Mouse (Mus musculus) lung, embryonic 15.5 days (tissue): ENCODE measurements around the gene Snrpd3. TPM values are rescaled to one million over a fixed set of nuclear protein-coding genes. Genes with fewer than 3 reads are reported as not detected.
"Not testable (repeated sequence)": the region's sequence is repeated elsewhere in the genome, so short reads cannot be mapped to it uniquely, and the experiment has no call there.

Experiments
- ATAC-seq: fragments of 200-750 bp; cut with Nextera tagmentation; 2 replicates; pipeline ENCODE4 v1.8.0; 2017; ENCODE audit warnings: moderate number of reproducible peaks, borderline replicate concordance; ENCODE audit not compliant: low FRiP score, low TSS enrichment; ENCODE audit errors: extremely low read depth
- H3K27ac ChIP-seq: fragments of 300-500 bp; sonication (generic); 2 replicates; pipeline ENCODE4 v1.5.1; 2015; ENCODE audit warnings: moderate library complexity, mild to moderate bottlenecking, inconsistent platforms
- H3K27me3 ChIP-seq: fragments of 300-500 bp; sonication (generic); 2 replicates; pipeline ENCODE4 v1.6.1; 2015; ENCODE audit warnings: inconsistent platforms
- H3K36me3 ChIP-seq: fragments of 300-500 bp; sonication (generic); 2 replicates; pipeline ENCODE4 v1.6.1; 2015; ENCODE audit warnings: inconsistent platforms
- H3K4me1 ChIP-seq: fragments of 300-500 bp; sonication (generic); 2 replicates; pipeline ENCODE4 v1.6.1; 2015; ENCODE audit warnings: inconsistent platforms
- H3K4me2 ChIP-seq: fragments of 300-500 bp; sonication (generic); 2 replicates; pipeline ENCODE4 v1.6.1; 2015; ENCODE audit warnings: inconsistent platforms, mild to moderate bottlenecking, moderate library complexity
- H3K4me3 ChIP-seq: fragments of 300-500 bp; sonication (generic); 2 replicates; pipeline ENCODE4 v1.5.1; 2015; ENCODE audit warnings: mild to moderate bottlenecking, inconsistent platforms
- H3K9ac ChIP-seq: fragments of 300-500 bp; sonication (generic); 2 replicates; pipeline ENCODE4 v1.6.1; 2015; ENCODE audit warnings: inconsistent platforms
- H3K9me3 ChIP-seq: fragments of 300-500 bp; sonication (generic); 2 replicates; pipeline ENCODE4 v1.6.1; 2016; ENCODE audit warnings: inconsistent platforms
- WGBS: fragments of 180-500 bp; shearing (Covaris S2); methylation state at CpG from one replicate; pipeline ENCODE4 v1.1.7; 2015; 5-methylcytosine and 5-hydroxymethylcytosine counted together
- polyA plus RNA-seq: library from polyadenylated mRNA; unstranded; fragments of >200 nt; fragmentation: Nextera tagmentation; extraction: Ambion mirVana; gene quantifications from 2 replicates; pipeline ENCODE4 v1.2.1, GENCODE M21; 2015

Gene Snrpd3
- 142 and 158 TPM in 2 replicates for polyA plus RNA-seq

DNA sequence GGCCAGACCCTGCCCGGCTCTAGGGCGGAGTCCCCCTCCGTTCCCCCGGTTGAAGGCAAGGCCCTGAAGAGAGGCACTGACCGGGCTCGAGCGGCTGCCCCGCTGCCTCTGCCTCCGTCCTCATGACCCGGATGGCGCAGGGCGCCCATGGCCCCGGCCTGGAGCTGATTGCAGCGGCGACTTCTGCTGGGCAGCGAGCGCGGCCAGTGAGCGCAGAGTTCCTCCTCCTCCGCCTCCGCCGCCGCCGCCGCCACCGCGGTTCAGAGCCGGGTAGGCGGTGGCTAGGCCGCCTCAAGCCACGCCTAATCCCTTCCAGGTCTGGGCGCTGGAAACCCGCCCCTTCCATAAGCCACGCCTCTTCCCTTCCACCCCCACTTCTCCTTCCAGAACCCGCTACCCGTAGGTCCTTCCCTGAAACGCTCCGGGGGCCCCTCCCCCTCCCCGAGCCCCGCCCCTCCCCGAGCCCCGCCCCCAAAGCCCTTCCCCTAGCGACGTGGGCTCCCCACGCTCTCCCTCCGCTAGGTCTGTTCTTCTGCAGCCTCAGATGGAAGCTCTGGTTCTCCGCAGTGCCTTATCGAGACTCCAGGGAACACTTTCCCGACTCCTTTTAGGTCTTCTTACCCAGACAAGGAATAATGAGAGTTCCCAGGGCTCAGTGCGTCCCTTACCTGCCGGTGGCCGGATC, at the start of gene Snrpd3:
TSS of gene Snrpd3 (plus strand) at position 479 of the 685 bp plus-strand sequence.
- 1% methylated on average over 47 of the region's 52 CpGs for WGBS
- ATAC-seq = peak; percentile 95
- H3K27me3 ChIP-seq = no peaks in the 10 kb centered on the region
- H3K4me2 ChIP-seq = peak within 1 kb of the TSS; percentile 78
- H3K9me3 ChIP-seq = no peaks in the 10 kb centered on the region
- peak within 1 kb of the TSS; percentile 72 for H3K4me3 ChIP-seq
- peak within 1 kb of the TSS; percentile 99 for H3K27ac ChIP-seq
- H3K4me1 ChIP-seq = peaks cover 41% of the 10 kb centered on the region
- H3K9ac ChIP-seq = peak within 1 kb of the TSS; percentile 90
- H3K36me3 ChIP-seq = peaks cover 27% of the 10 kb centered on the region

- H3K9ac ChIP-seq = no peak overlapping the region
- ATAC-seq = no peak
- H3K36me3 ChIP-seq = no peaks in the 10 kb centered on the region
- H3K4me3 ChIP-seq = no peak overlapping the region
- 73% methylated on average over 8 of the region's 8 CpGs for WGBS
- H3K27me3 ChIP-seq = no peaks in the 10 kb centered on the region
- H3K4me1 ChIP-seq = 0 out of 2 replicates have a peak, but pooled peaks cover 7% of the 10 kb centered on the region
- H3K4me2 ChIP-seq = no peak overlapping the region
- no peak overlapping the region for H3K27ac ChIP-seq
- H3K9me3 ChIP-seq = no peaks in the 10 kb centered on the region
Measured at GRCm38 (mm10) chr10:75473411-75473810, 43.9 kb upstream of the Snrpd3 start.

GRCm38 (mm10) chr10:75474571-75474970, 42.8 kb upstream of the Snrpd3 start:
- H3K4me3 ChIP-seq = no peak overlapping the region
- H3K36me3 ChIP-seq = no peaks in the 10 kb centered on the region
- H3K9ac ChIP-seq = no peak overlapping the region
- no peaks in the 10 kb centered on the region for H3K27me3 ChIP-seq
- no peak overlapping the region for H3K4me2 ChIP-seq
- 0 out of 2 replicates have a peak overlapping the region, but pooled peaks have one; percentile 8 for H3K27ac ChIP-seq
- H3K4me1 ChIP-seq = 0 out of 2 replicates have a peak, but pooled peaks cover 7% of the 10 kb centered on the region
- no peak for ATAC-seq
- H3K9me3 ChIP-seq = no peaks in the 10 kb centered on the region
- 21% methylated on average over 5 of the region's 5 CpGs for WGBS

DNA sequence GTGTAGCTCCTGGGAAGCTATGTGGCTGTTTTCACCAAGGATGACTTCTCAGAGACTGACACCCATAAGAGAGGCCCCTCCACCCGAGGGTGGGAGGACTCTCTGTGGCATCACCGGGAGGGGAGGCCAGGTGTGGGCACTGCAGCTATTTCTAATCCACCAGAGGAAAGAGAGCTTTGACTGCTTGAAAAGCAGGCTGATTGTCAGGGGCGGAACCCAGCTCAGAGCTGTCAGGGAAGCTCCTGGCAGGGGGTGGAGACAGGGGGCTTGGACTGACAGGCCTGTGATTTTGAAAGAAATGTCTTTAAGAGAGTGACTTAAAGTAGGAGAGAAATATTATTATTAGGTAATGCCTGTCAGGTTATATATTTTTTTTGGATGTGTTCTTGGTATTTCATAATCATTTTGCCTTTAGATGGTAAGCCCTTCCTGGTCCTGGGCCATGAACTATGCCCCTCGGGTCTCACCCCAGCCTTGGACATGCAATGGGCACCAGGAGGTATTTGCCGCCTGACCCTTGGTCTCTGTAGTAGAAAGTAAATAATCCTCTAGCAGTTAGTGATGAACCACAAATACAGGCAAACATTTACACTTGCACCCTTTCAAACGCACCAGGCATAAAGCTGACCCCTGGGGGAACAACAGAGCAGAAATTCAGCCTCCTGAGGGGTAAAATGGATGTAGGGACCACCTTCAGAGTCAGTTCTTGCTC, 42.1 kb upstream of the Snrpd3 start:
- H3K9me3 ChIP-seq, H3K4me3 ChIP-seq, H3K36me3 ChIP-seq, ATAC-seq, H3K27me3 ChIP-seq, H3K4me2 ChIP-seq, H3K9ac ChIP-seq, H3K4me1 ChIP-seq: not testable (repeated sequence)
- 0 out of 2 replicates have a peak overlapping the region, but pooled peaks have one; percentile 8 for H3K27ac ChIP-seq
- 38% methylated on average over 5 of the region's 6 CpGs for WGBS

- 45% methylated on average over 9 of the region's 9 CpGs for WGBS
- Histone ChIP-seq H3K4me3 (no peak overlapping the region), H3K4me1 (0 out of 2 replicates have a peak, but pooled peaks cover 7% of the 10 kb centered on the region), H3K9ac (no peak overlapping the region), H3K27ac (no peak overlapping the region), H3K36me3 (no peaks in the 10 kb centered on the region), H3K9me3 (no peaks in the 10 kb centered on the region), H3K27me3 (no peaks in the 10 kb centered on the region), H3K4me2 (no peak overlapping the region)
- 0 out of 2 replicates have a peak, but pooled peaks have one; percentile 23 for ATAC-seq
Measured at GRCm38 (mm10) chr10:75477034-75477433, 40.3 kb upstream of the Snrpd3 start.

DNA sequence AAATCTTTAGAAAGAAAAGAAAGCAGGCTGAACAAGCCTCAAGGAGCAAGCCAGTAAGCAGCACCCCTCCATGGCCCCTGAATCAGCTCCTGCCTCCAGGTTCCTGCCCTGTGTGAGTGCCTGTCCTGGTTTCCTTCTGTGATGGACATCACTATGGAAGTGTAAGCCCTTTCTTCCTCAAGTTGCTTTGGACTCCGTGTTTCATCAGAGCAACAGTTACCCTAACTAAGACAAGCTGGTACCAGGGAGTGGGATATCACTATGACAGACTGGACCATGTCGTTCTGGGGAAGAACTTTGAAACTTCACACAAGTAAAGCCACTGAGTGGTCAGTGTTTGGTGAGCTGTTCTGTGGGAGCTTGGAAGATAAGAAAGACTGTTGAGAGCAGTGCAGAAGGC, 37.4 kb upstream of the Snrpd3 start:
- no peak overlapping the region for H3K4me2 ChIP-seq
- H3K9me3 ChIP-seq = no peaks in the 10 kb centered on the region
- no peak overlapping the region for H3K27ac ChIP-seq
- 0 out of 2 replicates have a peak, but pooled peaks cover 5% of the 10 kb centered on the region for H3K4me1 ChIP-seq
- H3K27me3 ChIP-seq = no peaks in the 10 kb centered on the region
- H3K4me3 ChIP-seq = no peak overlapping the region
- ATAC-seq = no peak
- H3K9ac ChIP-seq = no peak overlapping the region
- no peaks in the 10 kb centered on the region for H3K36me3 ChIP-seq
- WGBS = 70% methylated on average over 2 of the region's 2 CpGs

DNA sequence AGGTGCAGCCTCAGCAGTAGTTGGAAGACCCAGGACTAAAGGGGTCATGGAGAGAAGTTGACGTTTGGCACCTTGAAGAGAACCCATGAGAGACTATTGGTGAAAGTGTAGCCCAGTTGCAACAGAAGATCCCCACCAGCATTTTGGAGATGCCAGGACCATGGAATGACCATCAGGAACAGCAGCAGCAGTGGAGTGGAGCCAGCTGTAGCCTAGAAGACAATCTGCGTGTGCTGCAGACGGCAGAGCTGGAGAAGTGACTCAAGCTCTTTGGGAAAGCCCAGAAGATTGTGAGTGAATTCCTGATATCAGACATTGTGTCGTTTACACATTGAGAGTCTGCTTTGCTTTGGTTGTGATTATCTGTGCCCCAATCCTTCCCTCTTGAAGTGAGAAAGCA, 35.6 kb upstream of the Snrpd3 start:
- 71% methylated on average over 4 of the region's 4 CpGs for WGBS
- H3K4me1 ChIP-seq = peaks cover 4% of the 10 kb centered on the region; the same call in 1 of the 2 replicates
- H3K4me2 ChIP-seq = no peak overlapping the region
- no peaks in the 10 kb centered on the region for H3K36me3 ChIP-seq
- no peak for ATAC-seq
- H3K27ac ChIP-seq = no peak overlapping the region
- H3K4me3 ChIP-seq = no peak overlapping the region
- H3K9me3 ChIP-seq = no peaks in the 10 kb centered on the region
- H3K27me3 ChIP-seq = no peaks in the 10 kb centered on the region
- H3K9ac ChIP-seq = no peak overlapping the region

DNA sequence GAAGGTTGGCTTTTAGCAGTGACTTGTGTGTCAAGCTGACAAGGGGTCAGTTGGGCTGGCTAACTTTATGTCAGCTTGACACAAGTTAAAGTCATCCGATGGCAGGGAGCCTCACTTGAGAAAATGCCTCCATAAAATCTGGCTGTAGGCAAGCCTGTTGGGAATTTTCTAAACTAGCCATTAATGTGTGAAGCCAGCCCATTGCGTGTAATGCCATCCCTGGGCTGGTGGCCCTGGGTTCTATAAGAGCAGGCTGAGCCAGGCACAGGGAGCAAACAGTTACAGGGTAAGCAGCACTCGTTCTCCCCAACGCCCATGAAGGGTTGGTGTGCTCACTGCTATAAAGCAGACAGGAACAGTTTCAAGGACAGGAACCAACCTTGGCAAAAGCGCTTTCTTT, 35.1 kb upstream of the Snrpd3 start:
- WGBS = 69% methylated on average over 5 of the region's 5 CpGs
- Histone ChIP-seq H3K4me1 (peaks cover 4% of the 10 kb centered on the region; the same call in 1 of the 2 replicates), H3K36me3 (no peaks in the 10 kb centered on the region), H3K9me3 (no peaks in the 10 kb centered on the region), H3K4me3 (no peak overlapping the region), H3K27ac (no peak overlapping the region), H3K27me3 (no peaks in the 10 kb centered on the region), H3K9ac (no peak overlapping the region), H3K4me2 (no peak overlapping the region)
- ATAC-seq = no peak

GRCm38 (mm10) chr10:75482919-75483483, 34.4 kb upstream of the Snrpd3 start:
- H3K4me2 ChIP-seq = no peak overlapping the region
- no peaks in the 10 kb centered on the region for H3K36me3 ChIP-seq
- no peak for ATAC-seq
- H3K4me3 ChIP-seq = no peak overlapping the region
- WGBS = 83% methylated on average over 11 of the region's 11 CpGs
- no peak overlapping the region for H3K9ac ChIP-seq
- H3K27me3 ChIP-seq = no peaks in the 10 kb centered on the region
- no peak overlapping the region for H3K27ac ChIP-seq
- H3K4me1 ChIP-seq = peaks cover 4% of the 10 kb centered on the region; the same call in 1 of the 2 replicates
- no peaks in the 10 kb centered on the region for H3K9me3 ChIP-seq

DNA sequence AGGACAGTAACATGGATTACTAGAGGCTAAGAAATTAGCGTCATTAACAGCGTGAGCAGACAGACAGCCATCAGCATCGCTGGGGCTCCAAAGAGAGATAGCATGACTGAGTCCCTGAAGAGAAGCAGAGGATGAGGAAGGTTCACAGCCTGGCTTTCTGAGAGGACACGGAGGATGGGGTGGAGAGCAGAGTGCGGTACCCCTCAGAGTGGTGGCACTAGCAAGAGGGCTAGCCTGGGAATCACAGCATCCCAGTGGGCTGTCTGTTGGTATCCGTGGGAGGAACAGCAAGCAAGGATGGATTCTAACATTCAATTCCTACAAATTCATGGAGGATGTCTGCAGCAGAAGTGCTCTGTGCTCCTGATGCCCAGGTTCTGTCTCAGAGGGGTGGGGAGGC, 33.3 kb upstream of the Snrpd3 start:
- no peaks in the 10 kb centered on the region for H3K9me3 ChIP-seq
- ATAC-seq = no peak
- no peak overlapping the region for H3K4me3 ChIP-seq
- 83% methylated on average over 6 of the region's 6 CpGs for WGBS
- no peak overlapping the region for H3K27ac ChIP-seq
- no peak overlapping the region for H3K9ac ChIP-seq
- H3K27me3 ChIP-seq = no peaks in the 10 kb centered on the region
- peaks cover 4% of the 10 kb centered on the region; the same call in 1 of the 2 replicates for H3K4me1 ChIP-seq
- H3K36me3 ChIP-seq = no peaks in the 10 kb centered on the region
- H3K4me2 ChIP-seq = no peak overlapping the region

- Histone ChIP-seq H3K36me3 (no peaks in the 10 kb centered on the region), H3K27me3 (no peaks in the 10 kb centered on the region), H3K9me3 (no peaks in the 10 kb centered on the region), H3K4me2 (no peak overlapping the region), H3K4me3 (no peak overlapping the region), H3K9ac (no peak overlapping the region), H3K4me1 (peaks cover 4% of the 10 kb centered on the region; the same call in 1 of the 2 replicates), H3K27ac (no peak overlapping the region)
- no peak for ATAC-seq
- WGBS = 40% methylated on average over 6 of the region's 6 CpGs
Measured at GRCm38 (mm10) chr10:75484767-75485166, 32.6 kb upstream of the Snrpd3 start.
